Mouse (Mus musculus): Measurements from ENCODE around the gene Pacsin3. TPM values are rescaled to one million over a fixed set of nuclear protein-coding genes. Genes with fewer than 3 reads are reported as not detected.
A peak's percentile ranks its signal among the peaks of the same experiment; 100 is the strongest.

Pacsin3 gene
- polyA plus RNA-seq (2011; ENCODE audit: insufficient read depth, insufficient read length, low read depth, missing spikeins) = 18.0 and 19.9 TPM in 2 replicates

- Histone ChIP-seq H3K9ac (ENCODE audit: low read depth, poor library complexity, severe bottlenecking) (peak within 1 kb of the TSS; percentile 54), H3K27ac (ENCODE audit: insufficient read depth, low read length) (no peak within 1 kb of the TSS), H3K36me3 (ENCODE audit: control insufficient read depth, insufficient read depth, low read length, poor library complexity, severe bottlenecking) (no peaks in the 10 kb centered on the region), H3K4me3 (ENCODE audit: low read depth, low read length) (peak within 1 kb of the TSS; percentile 88), H3K9me3 (replicated peaks; ENCODE audit: control insufficient read depth, insufficient read depth, low read length, poor library complexity, severe bottlenecking) (no peaks in the 10 kb centered on the region), H3K4me1 (ENCODE audit: control insufficient read depth, insufficient read depth, low read length) (no peaks in the 10 kb centered on the region), H3K27me3 (ENCODE audit: control insufficient read depth, insufficient read depth, low read length, poor library complexity, severe bottlenecking) (0 out of 2 replicates have a peak, but pooled peaks cover 1% of the 10 kb centered on the region)
- TF ChIP-seq CTCF (IDR thresholded peaks at IDR 0.05; ENCODE audit: low read depth, low read length) = no peak
- TF ChIP-seq EP300 (IDR thresholded peaks at IDR 0.05; ENCODE audit: insufficient read depth, low read depth, low read length) = no peak
- no peak for TF ChIP-seq POLR2A (IDR thresholded peaks at IDR 0.05; ENCODE audit: insufficient read depth, low read length)
These were observed at the start of gene Pacsin3 for GRCm38 (mm10) chr2:91255661-91256150. Gene Pacsin3, plus strand, starts transcription at chr2:91255954.

GRCm38 (mm10) chr2:91206254-91206775 is 49.4 kb upstream of the Pacsin3 start:
- Histone ChIP-seq H3K4me3 (ENCODE audit: low read depth, low read length) (no peak overlapping the region), H3K9ac (ENCODE audit: low read depth, poor library complexity, severe bottlenecking) (no peak overlapping the region), H3K27ac (ENCODE audit: insufficient read depth, low read length) (no peak overlapping the region), H3K4me1 (ENCODE audit: control insufficient read depth, insufficient read depth, low read length) (no peaks in the 10 kb centered on the region), H3K36me3 (ENCODE audit: control insufficient read depth, insufficient read depth, low read length, poor library complexity, severe bottlenecking) (peaks cover 25% of the 10 kb centered on the region), H3K9me3 (replicated peaks; ENCODE audit: control insufficient read depth, insufficient read depth, low read length, poor library complexity, severe bottlenecking) (no peaks in the 10 kb centered on the region), H3K27me3 (ENCODE audit: control insufficient read depth, insufficient read depth, low read length, poor library complexity, severe bottlenecking) (no peaks in the 10 kb centered on the region)
- TF ChIP-seq CTCF (IDR thresholded peaks at IDR 0.05; ENCODE audit: low read depth, low read length) (no peak), POLR2A (IDR thresholded peaks at IDR 0.05; ENCODE audit: insufficient read depth, low read length) (no peak), EP300 (IDR thresholded peaks at IDR 0.05; ENCODE audit: insufficient read depth, low read depth, low read length) (no peak)

GRCm38 (mm10) chr2:91213311-91213710 is 42.4 kb upstream of the Pacsin3 start:
- Histone ChIP-seq H3K27me3 (ENCODE audit: control insufficient read depth, insufficient read depth, low read length, poor library complexity, severe bottlenecking) (no peaks in the 10 kb centered on the region), H3K9ac (ENCODE audit: low read depth, poor library complexity, severe bottlenecking) (no peak overlapping the region), H3K4me3 (ENCODE audit: low read depth, low read length) (no peak overlapping the region), H3K27ac (ENCODE audit: insufficient read depth, low read length) (no peak overlapping the region), H3K4me1 (ENCODE audit: control insufficient read depth, insufficient read depth, low read length) (no peaks in the 10 kb centered on the region), H3K9me3 (replicated peaks; ENCODE audit: control insufficient read depth, insufficient read depth, low read length, poor library complexity, severe bottlenecking) (no peaks in the 10 kb centered on the region), H3K36me3 (ENCODE audit: control insufficient read depth, insufficient read depth, low read length, poor library complexity, severe bottlenecking) (peaks cover 31% of the 10 kb centered on the region)
- no peak for TF ChIP-seq EP300 (IDR thresholded peaks at IDR 0.05; ENCODE audit: insufficient read depth, low read depth, low read length)
- no peak for TF ChIP-seq POLR2A (IDR thresholded peaks at IDR 0.05; ENCODE audit: insufficient read depth, low read length)
- TF ChIP-seq CTCF (IDR thresholded peaks at IDR 0.05; ENCODE audit: low read depth, low read length) = no peak

GRCm38 (mm10) chr2:91217032-91217431 is 38.7 kb upstream of the Pacsin3 start:
- TF ChIP-seq CTCF (IDR thresholded peaks at IDR 0.05; ENCODE audit: low read depth, low read length) (no peak), EP300 (IDR thresholded peaks at IDR 0.05; ENCODE audit: insufficient read depth, low read depth, low read length) (no peak), POLR2A (IDR thresholded peaks at IDR 0.05; ENCODE audit: insufficient read depth, low read length) (no peak)
- Histone ChIP-seq H3K36me3 (ENCODE audit: control insufficient read depth, insufficient read depth, low read length, poor library complexity, severe bottlenecking) (peaks cover 7% of the 10 kb centered on the region), H3K27me3 (ENCODE audit: control insufficient read depth, insufficient read depth, low read length, poor library complexity, severe bottlenecking) (no peaks in the 10 kb centered on the region), H3K27ac (ENCODE audit: insufficient read depth, low read length) (no peak overlapping the region), H3K9ac (ENCODE audit: low read depth, poor library complexity, severe bottlenecking) (no peak overlapping the region), H3K4me1 (ENCODE audit: control insufficient read depth, insufficient read depth, low read length) (peaks cover 4% of the 10 kb centered on the region), H3K4me3 (ENCODE audit: low read depth, low read length) (no peak overlapping the region), H3K9me3 (replicated peaks; ENCODE audit: control insufficient read depth, insufficient read depth, low read length, poor library complexity, severe bottlenecking) (no peaks in the 10 kb centered on the region)

- Histone ChIP-seq H3K27ac (ENCODE audit: insufficient read depth, low read length) (peak overlapping the region; percentile 25; the same call in 1 of the 2 replicates), H3K9me3 (replicated peaks; ENCODE audit: control insufficient read depth, insufficient read depth, low read length, poor library complexity, severe bottlenecking) (no peaks in the 10 kb centered on the region), H3K9ac (ENCODE audit: low read depth, poor library complexity, severe bottlenecking) (no peak overlapping the region), H3K4me3 (ENCODE audit: low read depth, low read length) (no peak overlapping the region), H3K27me3 (ENCODE audit: control insufficient read depth, insufficient read depth, low read length, poor library complexity, severe bottlenecking) (no peaks in the 10 kb centered on the region), H3K4me1 (ENCODE audit: control insufficient read depth, insufficient read depth, low read length) (peaks cover 4% of the 10 kb centered on the region), H3K36me3 (ENCODE audit: control insufficient read depth, insufficient read depth, low read length, poor library complexity, severe bottlenecking) (no peaks in the 10 kb centered on the region; the same call in 1 of the 2 replicates)
- no peak for TF ChIP-seq EP300 (IDR thresholded peaks at IDR 0.05; ENCODE audit: insufficient read depth, low read depth, low read length)
- no peak for TF ChIP-seq CTCF (IDR thresholded peaks at IDR 0.05; ENCODE audit: low read depth, low read length)
- TF ChIP-seq POLR2A (IDR thresholded peaks at IDR 0.05; ENCODE audit: insufficient read depth, low read length) = no peak
These were observed 35.3 kb upstream of the Pacsin3 start for GRCm38 (mm10) chr2:91220501-91220900.

- no peak for TF ChIP-seq CTCF (IDR thresholded peaks at IDR 0.05; ENCODE audit: low read depth, low read length)
- TF ChIP-seq POLR2A (IDR thresholded peaks at IDR 0.05; ENCODE audit: insufficient read depth, low read length) = no peak
- TF ChIP-seq EP300 (IDR thresholded peaks at IDR 0.05; ENCODE audit: insufficient read depth, low read depth, low read length) = no peak
- Histone ChIP-seq H3K27ac (ENCODE audit: insufficient read depth, low read length) (no peak overlapping the region), H3K27me3 (ENCODE audit: control insufficient read depth, insufficient read depth, low read length, poor library complexity, severe bottlenecking) (no peaks in the 10 kb centered on the region), H3K4me1 (ENCODE audit: control insufficient read depth, insufficient read depth, low read length) (peaks cover 4% of the 10 kb centered on the region), H3K4me3 (ENCODE audit: low read depth, low read length) (no peak overlapping the region), H3K36me3 (ENCODE audit: control insufficient read depth, insufficient read depth, low read length, poor library complexity, severe bottlenecking) (no peaks in the 10 kb centered on the region; the same call in 1 of the 2 replicates), H3K9me3 (replicated peaks; ENCODE audit: control insufficient read depth, insufficient read depth, low read length, poor library complexity, severe bottlenecking) (no peaks in the 10 kb centered on the region), H3K9ac (ENCODE audit: low read depth, poor library complexity, severe bottlenecking) (no peak overlapping the region)
These were observed 32.1 kb upstream of the Pacsin3 start for GRCm38 (mm10) chr2:91223614-91224013.

Data from ES-Bruce4 (cell line).